Mouse (Mus musculus): ENCODE results near the gene Ppp1r9a. TPM values are rescaled to one million over a fixed set of nuclear protein-coding genes. Genes with fewer than 3 reads are reported as not detected.

Ppp1r9a gene
- 22.9 and 28.6 TPM in 2 replicates for polyA plus RNA-seq (2012; rRNA removed)

DNA sequence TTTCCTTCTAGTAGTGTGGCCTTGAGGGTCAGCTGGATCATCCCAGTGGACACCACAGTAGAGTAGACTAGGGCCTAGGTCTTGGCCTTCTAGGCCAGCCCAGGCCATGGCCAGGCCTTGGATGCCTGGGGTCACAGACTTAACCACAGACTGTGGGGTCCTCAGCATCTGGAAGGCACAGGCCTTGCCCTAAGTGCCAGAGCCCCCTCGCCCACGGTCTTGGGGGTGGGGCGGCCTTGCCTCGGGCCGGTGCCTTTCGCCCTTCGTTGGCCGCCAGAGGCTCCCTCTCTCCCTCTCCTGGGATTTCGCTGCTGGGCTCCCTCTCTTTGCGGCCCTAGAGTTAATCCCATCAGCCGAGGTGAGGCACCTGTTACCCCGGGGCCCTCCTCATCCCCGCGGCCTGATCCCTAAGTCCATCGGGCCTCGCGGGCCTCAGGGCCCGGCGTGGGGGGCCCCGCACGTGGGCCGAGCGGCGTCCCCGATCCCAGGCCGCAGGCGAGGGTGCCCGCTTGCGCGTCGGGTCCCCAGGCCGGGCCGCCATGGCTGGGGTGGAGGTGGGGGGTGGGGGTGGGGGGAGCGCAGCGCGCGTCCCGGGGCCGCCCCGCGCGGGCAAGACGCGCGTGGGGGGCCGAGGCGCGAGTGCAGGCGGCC lies at the start of gene Ppp1r9a:
Gene Ppp1r9a (plus strand): TSS at position 244 of the 651 bp plus-strand sequence.

DNA sequence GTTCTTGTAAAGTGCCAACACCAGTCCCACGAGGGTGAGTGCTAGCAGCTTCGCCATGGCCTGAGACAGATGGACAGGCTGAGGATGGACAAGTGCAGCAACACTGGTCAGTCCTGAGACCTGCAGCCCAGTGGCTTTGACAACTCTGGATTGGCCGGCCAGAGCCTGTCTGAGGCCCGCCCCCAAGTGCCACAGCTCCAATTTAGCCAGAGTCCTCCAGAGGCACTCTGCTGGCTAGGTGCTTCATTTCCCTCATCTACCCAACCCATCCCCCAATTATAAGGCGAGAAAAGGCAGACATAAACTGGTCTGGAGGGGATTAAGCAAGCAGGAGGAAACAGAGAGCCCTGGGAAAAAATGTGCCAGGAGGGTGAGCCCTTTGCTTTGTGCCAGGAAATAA lies 291.0 kb downstream of the Ppp1r9a start, which contains the start of gene Pon1:
Gene Pon1 (minus strand): TSS at position 254 of the 400 bp plus-strand sequence.

Other genes with a start within 250 kb of the Ppp1r9a start
- 34.4 and 47.1 TPM in 2 replicates for gene Sgce, start 155.7 kb upstream of the Ppp1r9a start, polyA plus RNA-seq (2012; rRNA removed)
- 50.7 and 145 TPM in 2 replicates for gene Peg10, start 155.6 kb upstream of the Ppp1r9a start, polyA plus RNA-seq (2012; rRNA removed)

All from central nervous system, embryonic 11.5 days (tissue).